Mouse (Mus musculus) liver, adult 2 months (tissue): ENCODE measurements around the gene Aatk. TPM values are rescaled to one million over a fixed set of nuclear protein-coding genes. Genes with fewer than 3 reads are reported as not detected.

Experiments
- DNase-seq: peaks from one replicate; pipeline ENCODE4 v3.0.0-alpha.2; 2011; ENCODE audit warnings: low read depth, low spot score; ENCODE audit errors: extremely low read depth
- H3K27ac ChIP-seq: fragments of 200-500 bp; replicated peaks from 2 replicates; pipeline ENCODE4 v1.5.1; 2012; ENCODE audit warnings: low read depth, mild to moderate bottlenecking, control low read depth, inconsistent platforms, low read length; ENCODE audit not compliant: insufficient read depth
- H3K27me3 ChIP-seq: fragments of 200-500 bp; 2 replicates; pipeline ENCODE4 v1.6.1; 2012; ENCODE audit warnings: mild to moderate bottlenecking, moderate library complexity, low read length, inconsistent platforms; ENCODE audit not compliant: control insufficient read depth, insufficient read depth
- H3K36me3 ChIP-seq: fragments of 200-500 bp; 2 replicates; pipeline ENCODE4 v1.6.1; 2012; ENCODE audit warnings: low read length, inconsistent platforms; ENCODE audit not compliant: control insufficient read depth, insufficient read depth
- H3K4me1 ChIP-seq: fragments of 200-500 bp; 2 replicates; pipeline ENCODE4 v1.6.1; 2011; ENCODE audit warnings: low read length; ENCODE audit not compliant: control insufficient read depth, insufficient read depth
- H3K4me3 ChIP-seq: fragments of 200-500 bp; 2 replicates; pipeline ENCODE4 v1.5.1; 2011; ENCODE audit warnings: low read depth, mild to moderate bottlenecking, control low read depth, low read length, moderate library complexity; ENCODE audit not compliant: insufficient read depth
- H3K79me2 ChIP-seq: fragments of 200-500 bp; 2 replicates; pipeline ENCODE4 v1.6.1; 2012; ENCODE audit warnings: inconsistent platforms, mild to moderate bottlenecking, low read length, moderate library complexity; ENCODE audit not compliant: control insufficient read depth, insufficient read depth
- H3K9ac ChIP-seq: fragments of 200-500 bp; 2 replicates; pipeline ENCODE4 v1.6.1; 2012; ENCODE audit warnings: low read depth, mild to moderate bottlenecking, control low read depth, inconsistent platforms, low read length
- CTCF ChIP-seq: fragments of 200-500 bp; IDR thresholded peaks from 2 replicates; pipeline ENCODE4 v1.5.1; 2011; ENCODE audit warnings: low read depth, low read length, control low read depth
- POLR2A ChIP-seq: fragments of 200-500 bp; IDR thresholded peaks from 2 replicates; pipeline ENCODE4 v1.6.1; 2011; ENCODE audit warnings: low read length, control low read depth; ENCODE audit not compliant: insufficient read depth; ENCODE audit errors: extremely low read depth
- WGBS: fragments of 180-500 bp; shearing (Covaris S2); methylation state at CpG from one replicate; pipeline ENCODE4 v1.1.7; 2018; 5-methylcytosine and 5-hydroxymethylcytosine counted together
- polyA plus RNA-seq: library from polyadenylated mRNA; depleted of rRNA; stranded (reverse); fragments of >200 nt; gene quantifications from 2 replicates; pipeline ENCODE4 v1.2.3, GENCODE M21; 2012
- total RNA-seq: library from RNA; depleted of rRNA; stranded (reverse); fragments of >200 nt; gene quantifications from 2 replicates; pipeline ENCODE4 v1.2.3, GENCODE M21; 2014

The Aatk gene
- total and polyA plus RNA-seq, 2 experiments: 1.0 to 2.0 TPM

DNA sequence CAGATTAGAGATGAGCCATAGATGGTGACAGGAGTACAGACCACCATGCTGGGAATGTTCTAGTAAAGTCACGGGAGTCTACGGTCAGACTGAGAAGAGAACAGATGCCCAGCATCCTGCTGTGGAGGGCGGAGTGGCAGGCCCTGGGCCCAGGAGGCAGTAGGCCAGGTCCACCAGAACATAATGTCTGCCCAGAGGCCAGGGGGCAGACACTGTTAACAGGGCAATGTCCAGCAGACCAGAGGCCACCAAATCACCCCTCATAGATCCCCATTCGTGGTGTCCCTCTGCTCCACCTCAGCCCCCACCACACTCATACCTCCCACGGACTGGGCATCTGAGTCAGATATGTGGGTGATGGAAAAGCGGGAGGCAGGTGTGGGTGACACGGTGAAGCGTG lies 38.0 kb downstream of the Aatk start:
- no peaks in the 10 kb centered on the region for H3K27me3 ChIP-seq
- no peak overlapping the region for H3K9ac ChIP-seq
- no peak overlapping the region for H3K4me3 ChIP-seq
- H3K36me3 ChIP-seq: no peaks in the 10 kb centered on the region
- 56% methylated on average over 8 of the region's 8 CpGs for WGBS
- TF ChIP-seq POLR2A: no peak
- no peak for TF ChIP-seq CTCF
- peak; percentile 74 for DNase-seq
- peaks cover 29% of the 10 kb centered on the region for H3K4me1 ChIP-seq
- no peaks in the 10 kb centered on the region for H3K79me2 ChIP-seq
- peak overlapping the region; percentile 57 for H3K27ac ChIP-seq

DNA sequence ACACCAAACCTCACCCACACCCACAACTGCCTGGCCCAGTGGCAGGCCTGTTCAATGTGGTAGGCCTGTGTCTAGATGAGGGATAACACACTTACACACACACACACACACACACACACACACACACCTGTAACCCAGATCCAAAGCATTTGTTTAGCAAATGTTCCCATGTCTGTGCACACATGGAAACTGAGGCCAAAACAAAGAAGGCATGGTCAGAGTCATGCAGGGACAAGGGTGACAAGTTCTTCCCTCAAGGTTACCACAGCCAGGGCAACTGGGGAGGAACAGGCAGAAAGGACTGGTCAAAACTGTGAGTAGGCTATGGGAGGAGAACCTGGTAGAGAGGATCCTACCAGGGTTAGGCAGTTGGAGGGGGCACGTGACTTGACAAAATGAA lies 38.5 kb downstream of the Aatk start:
- peak; percentile 93 for DNase-seq
- Histone ChIP-seq H3K27ac (peak overlapping the region; percentile 57), H3K36me3 (no peaks in the 10 kb centered on the region), H3K4me3 (no peak overlapping the region), H3K79me2 (no peaks in the 10 kb centered on the region), H3K9ac (no peak overlapping the region), H3K27me3 (no peaks in the 10 kb centered on the region), H3K4me1 (peaks cover 27% of the 10 kb centered on the region)
- WGBS: 78% methylated on average over 1 of the region's 1 CpGs
- TF ChIP-seq POLR2A (no peak), CTCF (no peak)

DNA sequence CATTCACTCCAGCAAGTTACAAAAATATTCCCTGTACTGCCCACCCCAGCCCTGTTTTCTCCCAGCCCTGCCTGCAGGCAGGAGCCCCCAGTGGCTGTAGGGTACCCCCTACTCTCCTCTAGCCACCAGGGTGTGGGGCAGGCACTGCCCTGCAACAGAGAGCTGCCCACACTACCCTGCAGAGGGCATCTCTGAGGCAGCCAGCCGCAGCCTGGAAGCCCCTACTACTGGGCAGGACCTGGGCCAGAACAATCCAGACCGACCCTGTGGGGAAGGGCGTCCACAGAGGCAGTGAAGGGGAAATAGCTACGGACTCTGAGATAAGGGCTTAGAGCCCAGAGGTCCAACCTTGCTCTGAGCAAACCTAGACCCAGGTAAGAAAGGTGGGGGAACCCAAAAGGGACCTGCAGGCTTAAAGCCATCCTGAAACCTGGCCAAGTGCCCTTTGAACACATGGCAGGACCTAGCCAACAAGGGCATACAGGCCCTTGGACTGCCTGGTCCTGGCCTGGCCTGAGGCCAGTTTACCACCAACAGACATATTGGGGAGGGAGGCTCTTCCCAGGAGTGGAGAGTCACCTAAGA lies 39.4 kb downstream of the Aatk start:
- peak; percentile 89 for DNase-seq
- H3K9ac ChIP-seq: peak overlapping the region; percentile 11; the same call in 1 of the 2 replicates
- no peaks in the 10 kb centered on the region for H3K79me2 ChIP-seq
- peak; percentile 33 for TF ChIP-seq CTCF
- TF ChIP-seq POLR2A: no peak
- H3K4me1 ChIP-seq: peaks cover 26% of the 10 kb centered on the region
- H3K4me3 ChIP-seq: no peak overlapping the region
- WGBS: 8% methylated on average over 4 of the region's 4 CpGs
- H3K27ac ChIP-seq: peak overlapping the region; percentile 57
- no peaks in the 10 kb centered on the region for H3K27me3 ChIP-seq
- no peaks in the 10 kb centered on the region for H3K36me3 ChIP-seq

DNA sequence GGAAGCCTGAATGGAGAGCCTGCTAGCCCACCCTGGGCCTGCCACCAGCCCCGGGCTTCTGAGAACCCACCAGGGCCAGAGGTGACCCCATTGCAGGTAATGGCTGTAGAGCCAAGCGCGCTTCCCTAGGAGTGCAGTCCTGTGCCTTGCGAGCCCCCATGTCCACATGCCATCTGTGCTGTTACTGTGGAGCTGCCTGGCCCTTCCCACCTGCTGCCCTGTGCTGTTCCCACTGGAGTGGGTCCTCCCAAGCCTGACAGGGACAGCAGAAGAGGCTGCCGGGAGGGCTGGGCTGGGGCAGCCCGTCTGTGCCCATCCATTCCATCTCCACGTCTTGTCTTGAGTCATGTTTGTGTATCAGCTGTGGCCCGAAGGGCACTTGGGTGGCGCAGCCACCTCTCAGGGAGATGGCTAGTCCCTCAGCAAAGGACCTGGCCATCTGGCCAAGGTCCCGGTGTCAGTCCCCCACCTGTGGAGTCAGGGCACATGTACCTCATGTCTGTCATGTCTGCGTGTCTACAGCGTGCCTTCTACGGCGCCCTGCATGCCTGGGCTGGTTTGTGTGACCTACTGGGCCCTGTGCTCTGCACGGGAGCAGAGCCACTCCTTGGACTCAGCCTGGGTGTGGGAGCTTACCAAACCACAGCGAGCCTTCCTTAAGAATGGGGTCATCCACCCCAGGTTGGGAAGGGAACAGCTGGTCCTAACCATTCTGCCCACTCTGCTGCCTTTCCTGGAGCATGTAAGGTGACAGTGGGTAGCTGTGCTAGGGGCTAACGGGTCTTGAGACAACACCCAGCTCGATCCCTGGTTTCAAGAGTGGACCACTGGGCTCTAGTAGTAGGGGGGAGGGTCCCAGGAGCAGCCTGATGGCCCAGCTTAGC lies 41.3 kb downstream of the Aatk start:
- 91% methylated on average over 18 of the region's 18 CpGs for WGBS
- peak overlapping the region; percentile 28; the same call in 1 of the 2 replicates for H3K27ac ChIP-seq
- peaks cover 26% of the 10 kb centered on the region for H3K4me1 ChIP-seq
- no peak overlapping the region for H3K4me3 ChIP-seq
- H3K79me2 ChIP-seq: no peaks in the 10 kb centered on the region
- H3K9ac ChIP-seq: no peak overlapping the region
- no peaks in the 10 kb centered on the region for H3K36me3 ChIP-seq
- TF ChIP-seq POLR2A (no peak), CTCF (no peak)
- DNase-seq: no peak
- H3K27me3 ChIP-seq: no peaks in the 10 kb centered on the region

DNA sequence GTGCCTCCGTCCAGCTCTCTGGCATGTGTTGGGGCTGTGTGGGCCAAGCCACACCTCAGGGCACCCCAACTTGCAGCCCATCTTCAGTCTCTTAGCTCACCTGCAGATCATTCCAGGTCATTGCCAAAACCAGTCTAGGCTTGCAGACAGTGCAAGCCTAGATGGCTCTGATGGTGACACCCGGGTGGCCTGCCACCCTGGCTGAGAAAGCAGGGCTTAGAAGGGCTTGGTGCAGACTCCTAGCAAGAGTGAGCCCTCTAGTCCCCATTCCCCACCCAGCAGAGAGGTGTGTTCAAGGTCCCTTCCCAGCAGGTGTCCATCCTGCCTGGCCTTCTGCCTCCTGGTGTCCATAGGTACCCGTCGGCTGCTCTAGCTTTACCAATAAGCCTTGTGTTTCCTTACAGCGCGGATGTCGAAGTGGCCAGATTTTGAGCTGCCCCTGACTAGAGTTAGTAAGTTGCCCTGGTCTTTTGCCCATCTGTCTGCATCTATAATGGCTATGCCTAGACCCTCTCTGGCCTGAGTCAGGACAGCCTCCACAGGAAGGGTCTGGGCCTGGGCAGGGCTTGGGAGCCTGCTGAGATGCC lies 44.2 kb downstream of the Aatk start:
- no peak for DNase-seq
- no peaks in the 10 kb centered on the region for H3K79me2 ChIP-seq
- H3K36me3 ChIP-seq: 0 out of 2 replicates have a peak, but pooled peaks cover 2% of the 10 kb centered on the region
- no peak overlapping the region for H3K27ac ChIP-seq
- no peak overlapping the region for H3K9ac ChIP-seq
- TF ChIP-seq POLR2A (no peak), CTCF (no peak)
- H3K4me1 ChIP-seq: peaks cover 10% of the 10 kb centered on the region
- H3K27me3 ChIP-seq: no peaks in the 10 kb centered on the region
- WGBS: 86% methylated on average over 7 of the region's 7 CpGs
- no peak overlapping the region for H3K4me3 ChIP-seq
